Mouse (Mus musculus) thymus, postnatal 10 days (tissue): Measurements from ENCODE around the gene Iqcf5.

Experiments used
- DNase-seq, 2 experiments: peaks; one replicate each; pipeline ENCODE4 v3.0.0; 2021; ENCODE audit warnings: low spot score in 2 of 2

Gene Iqcf5

GRCm38 (mm10) chr9:106514273-106514672 lies at the start of gene Iqcf5:
Gene Iqcf5 (plus strand): TSS chr9:106514573.
- DNase-seq: no peak

DNA sequence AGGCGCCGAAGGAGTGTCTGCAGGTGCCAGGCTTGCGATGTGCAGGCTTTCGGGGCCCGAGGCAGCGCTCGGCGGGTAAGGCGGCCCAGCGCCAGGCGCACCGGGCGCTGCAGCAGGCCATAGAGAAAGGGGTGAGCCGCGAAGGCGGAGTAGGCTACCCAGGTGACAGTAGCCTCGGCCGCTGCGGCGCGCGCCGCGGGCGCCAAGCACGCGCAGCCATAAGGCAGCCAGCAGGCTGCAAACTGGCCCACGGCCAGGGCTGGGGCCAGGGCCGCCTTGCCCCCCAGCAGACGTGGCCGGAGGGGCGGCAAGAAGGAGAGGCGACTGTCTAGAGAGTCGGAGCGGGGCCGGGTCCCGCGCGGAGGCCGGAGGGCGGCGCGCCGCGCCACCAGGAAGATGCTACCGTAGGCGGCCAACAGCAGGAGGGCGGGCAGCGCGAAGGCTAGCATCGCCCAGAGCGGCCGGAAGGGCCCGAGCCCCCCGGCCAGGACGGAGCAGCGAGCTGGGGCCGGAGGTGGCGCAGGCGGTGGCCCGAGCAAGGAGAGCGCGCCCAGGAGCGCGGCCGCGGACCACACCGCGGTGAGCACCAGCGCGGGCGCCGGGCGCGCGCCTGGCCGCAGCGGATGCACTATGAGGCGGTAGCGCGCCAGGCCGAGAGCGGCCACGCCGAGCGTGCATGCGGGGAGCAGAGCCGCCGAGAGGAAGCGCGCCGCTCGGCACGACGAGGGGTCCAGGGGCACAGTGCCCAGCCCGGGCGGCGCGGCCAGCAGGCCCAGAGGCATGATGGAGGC lies 49.4 kb upstream of the Iqcf5 start:
- DNase-seq: no peak

DNA sequence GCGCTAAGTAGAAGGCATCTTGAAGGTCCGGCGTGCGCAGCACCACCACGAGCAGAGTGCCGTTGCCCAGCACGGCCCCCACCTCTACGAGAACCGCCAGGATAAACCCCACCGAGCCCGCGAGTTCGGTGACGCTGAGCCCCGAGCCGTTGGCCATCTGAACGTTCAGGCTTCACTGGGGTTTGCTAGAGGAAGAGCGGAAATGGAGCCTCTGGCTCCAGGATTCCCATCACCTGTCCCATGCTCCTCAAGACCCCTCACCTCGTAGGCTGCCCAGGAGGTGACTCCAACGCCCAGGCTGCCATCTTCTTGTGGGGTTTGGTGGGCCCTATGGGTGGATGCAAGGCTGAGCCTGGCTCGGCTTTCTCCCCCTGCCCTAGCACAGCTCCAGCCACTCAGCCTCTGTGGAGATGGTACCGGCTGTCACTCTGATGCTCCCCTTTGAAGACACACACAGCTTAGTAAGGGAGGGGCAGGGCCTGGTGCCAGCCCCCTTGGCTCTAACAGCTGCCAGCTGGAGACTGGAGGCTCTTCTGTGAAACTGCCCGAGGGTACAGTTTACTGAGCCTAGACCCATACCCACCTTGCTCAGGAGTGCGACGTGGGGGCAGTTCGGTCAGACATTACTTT lies 48.7 kb upstream of the Iqcf5 start, which contains the start of gene Gpr62:
TSS of gene Gpr62 (minus strand) at position 368 of the 630 bp plus-strand sequence.
- no peak for DNase-seq

GRCm38 (mm10) chr9:106466721-106467120 lies 47.7 kb upstream of the Iqcf5 start:
- no peak for DNase-seq

GRCm38 (mm10) chr9:106467746-106468145 lies 46.6 kb upstream of the Iqcf5 start:
- no peak for DNase-seq

DNA sequence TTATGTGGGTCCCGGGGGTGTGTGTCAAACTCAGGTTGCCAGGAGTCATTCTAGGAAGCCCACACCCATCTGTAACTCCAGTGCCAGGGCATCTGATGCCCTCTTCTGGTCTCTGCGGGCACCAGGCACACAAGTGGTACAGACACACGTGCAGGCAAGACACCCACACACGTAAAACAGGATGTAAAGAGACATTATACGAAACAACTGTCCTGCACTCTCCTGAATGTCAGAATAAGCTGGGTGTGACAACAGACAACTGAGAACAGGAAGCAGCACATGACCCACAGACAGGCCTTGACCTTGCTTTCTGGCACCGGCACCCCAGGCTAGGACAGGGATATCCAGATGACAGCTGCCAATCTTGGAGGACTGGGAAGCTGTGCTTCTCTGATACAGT lies 45.1 kb upstream of the Iqcf5 start:
- DNase-seq: no peak

GRCm38 (mm10) chr9:106469776-106470175 lies 44.6 kb upstream of the Iqcf5 start:
- DNase-seq: no peak

DNA sequence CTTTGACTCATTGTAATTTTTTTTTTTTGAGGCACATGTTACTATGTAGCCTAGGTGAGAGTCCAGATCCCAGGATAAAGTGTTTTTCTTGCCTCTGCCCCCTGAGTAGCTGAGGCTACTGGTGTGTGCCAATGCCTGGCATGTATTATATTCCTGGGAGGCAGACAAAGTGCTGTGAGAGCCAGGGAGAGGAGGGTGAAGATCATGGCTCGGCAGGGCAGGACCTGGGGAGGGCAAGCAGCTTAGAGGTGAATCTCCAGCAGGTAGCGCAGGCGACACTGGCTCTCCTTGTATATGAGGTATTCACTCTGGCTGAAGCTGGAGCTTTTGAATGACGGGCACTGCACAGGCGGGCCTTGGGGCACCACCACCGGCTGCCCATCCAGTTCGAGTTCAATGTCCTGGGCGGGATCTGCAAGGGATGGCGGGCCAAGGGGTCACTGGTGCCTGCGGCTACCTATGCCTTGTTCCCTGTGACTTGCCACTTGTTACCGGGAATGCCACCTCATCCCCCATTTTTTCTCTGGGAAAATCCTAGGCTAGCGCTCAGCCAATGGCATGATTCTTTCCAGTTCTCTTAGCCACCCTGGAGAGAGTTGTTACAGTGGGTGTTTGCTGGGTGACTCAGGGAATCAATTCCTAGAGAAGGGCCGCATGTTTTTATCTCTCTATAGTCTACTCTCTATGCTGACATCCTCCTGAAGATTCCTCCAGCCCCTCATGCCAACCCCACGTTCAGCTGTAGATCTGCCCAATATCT lies 43.2 kb upstream of the Iqcf5 start:
- no peak for DNase-seq

DNA sequence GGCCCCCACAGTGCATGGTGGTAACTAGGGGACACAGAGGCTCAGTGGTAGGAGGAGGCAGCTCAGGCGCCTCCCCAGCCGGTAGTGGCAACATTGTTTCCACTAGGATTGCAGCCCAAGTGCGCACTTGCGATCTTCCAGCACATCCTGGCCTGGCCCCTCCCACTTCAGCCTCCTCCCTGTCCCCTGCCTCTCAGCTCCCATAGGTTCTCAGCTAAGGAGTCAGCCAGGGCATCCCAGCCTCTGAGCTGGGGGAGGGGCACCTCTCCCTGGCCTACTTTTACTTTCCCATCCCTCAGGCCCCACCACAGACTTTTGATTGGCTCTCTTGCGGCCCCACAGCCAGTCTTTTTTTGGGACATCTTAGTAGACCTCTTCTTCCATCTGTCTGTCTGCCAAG lies 42.5 kb upstream of the Iqcf5 start:
- no peak for DNase-seq

GRCm38 (mm10) chr9:106472321-106472720 lies 42.1 kb upstream of the Iqcf5 start:
- DNase-seq: no peak

DNA sequence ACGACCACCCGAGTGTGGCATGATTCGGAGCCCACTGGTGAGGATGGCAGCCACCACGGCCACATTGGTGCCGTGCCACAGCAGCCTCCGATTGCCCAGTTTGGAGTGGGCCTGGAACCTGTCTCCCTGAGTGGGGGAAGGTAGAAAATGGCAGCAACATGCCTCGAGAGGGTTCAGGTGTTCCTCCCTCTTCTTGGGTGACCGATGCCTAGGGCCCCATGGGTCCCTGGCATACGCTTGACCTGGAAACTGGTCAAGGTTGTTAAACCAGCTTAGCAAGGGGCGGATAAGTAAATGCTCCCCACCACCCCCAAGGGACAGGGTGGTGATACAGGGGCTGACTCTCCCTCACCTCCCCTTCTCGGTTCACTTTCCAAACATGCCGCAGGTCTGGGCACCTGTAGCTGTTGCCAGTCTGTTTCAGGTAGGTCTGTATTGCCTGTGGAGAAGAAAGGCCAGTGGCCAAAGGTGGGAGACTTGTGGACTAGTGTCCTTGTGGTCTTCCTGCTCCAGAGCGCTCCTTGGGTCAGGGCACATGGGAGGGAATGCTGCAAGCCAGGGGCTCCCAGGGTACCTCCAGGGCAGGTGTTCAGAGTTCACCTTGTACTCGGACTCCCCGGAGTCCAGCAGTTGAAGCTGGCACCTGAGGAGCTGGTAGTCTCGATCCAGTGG lies 41.2 kb upstream of the Iqcf5 start:
- no peak for DNase-seq

- DNase-seq: no peak
These were observed 40.6 kb upstream of the Iqcf5 start for GRCm38 (mm10) chr9:106473753-106474105.

GRCm38 (mm10) chr9:106474456-106474855 lies 39.9 kb upstream of the Iqcf5 start:
- DNase-seq: peak; percentile 48 to 74

GRCm38 (mm10) chr9:106475046-106475445 lies 39.3 kb upstream of the Iqcf5 start:
- no peak for DNase-seq

DNA sequence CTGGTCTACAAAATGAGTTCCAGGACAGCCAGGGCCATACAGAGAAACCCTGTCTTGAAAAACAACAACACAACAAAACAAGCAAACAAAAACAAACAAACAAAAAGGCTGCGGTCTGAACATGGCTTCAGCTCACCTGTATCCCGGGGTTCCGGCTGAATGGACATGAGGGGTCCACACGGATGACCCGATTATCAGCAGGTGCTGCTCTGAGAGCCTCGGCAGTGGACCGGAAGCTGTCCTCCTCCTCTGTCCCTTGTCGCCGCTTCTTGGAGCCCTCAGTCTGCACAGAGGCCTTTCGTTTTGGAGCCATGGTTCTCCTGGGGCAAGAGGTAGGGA lies 38.7 kb upstream of the Iqcf5 start, which contains the start of gene Rrp9:
TSS of gene Rrp9 (plus strand) at position 301 of the 339 bp plus-strand sequence.
- no peak for DNase-seq

- DNase-seq: peak; percentile 59 to 64
These were observed 38.1 kb upstream of the Iqcf5 start for GRCm38 (mm10) chr9:106476002-106476923.

DNA sequence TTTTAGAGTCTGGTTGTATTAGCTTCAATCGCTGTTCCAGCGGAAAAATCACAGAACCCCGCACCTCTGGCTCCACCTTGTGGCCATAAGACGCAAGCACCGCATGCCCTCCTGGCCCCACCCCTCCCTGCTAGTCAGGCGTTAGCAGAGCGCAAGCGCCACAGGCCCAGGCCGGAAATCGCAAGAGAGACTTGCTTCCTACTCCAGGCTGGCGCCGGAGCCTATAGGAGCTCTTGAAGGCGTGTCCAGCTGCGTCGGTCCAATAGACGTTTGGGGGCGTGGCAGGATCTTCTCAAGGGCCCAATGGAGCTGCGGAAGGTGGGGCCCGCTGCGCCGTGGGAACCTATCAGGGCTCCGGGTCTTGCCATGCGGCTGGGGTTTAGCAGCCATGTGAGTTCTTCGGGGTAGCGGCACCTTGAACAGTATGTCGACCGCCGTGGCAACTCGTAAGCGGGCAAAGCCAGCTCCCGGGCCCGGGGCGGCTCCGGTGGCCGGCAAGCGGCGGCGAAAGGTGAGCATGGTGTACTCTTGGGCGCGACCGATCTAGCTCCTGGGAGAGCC lies 37.4 kb upstream of the Iqcf5 start, which contains the start of gene Parp3:
TSS of gene Parp3 (minus strand) at position 26 of the 561 bp plus-strand sequence.
- DNase-seq: peak; percentile 96 to 99

- no peak for DNase-seq
These were observed 36.7 kb upstream of the Iqcf5 start for GRCm38 (mm10) chr9:106477649-106478048.

DNA sequence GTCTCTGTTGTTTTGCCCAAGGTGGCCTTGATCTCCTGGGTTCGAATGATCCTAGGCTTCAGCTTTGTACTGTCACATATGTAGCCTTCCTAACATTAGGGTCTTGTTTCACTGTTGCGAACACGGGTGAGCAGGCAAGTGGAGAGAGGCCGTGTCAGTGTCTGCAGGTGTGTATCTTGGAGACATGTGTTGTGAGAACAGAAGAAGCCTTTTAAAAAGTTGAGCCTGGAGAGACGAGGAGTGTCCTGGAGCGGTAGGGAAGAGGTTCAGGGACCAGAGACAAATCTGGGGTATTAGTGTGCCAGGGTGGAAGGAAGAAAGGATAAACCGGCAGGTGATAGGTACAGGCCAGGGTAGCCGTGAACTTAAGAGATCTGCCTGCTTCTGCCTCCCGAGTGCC lies 36.3 kb upstream of the Iqcf5 start:
- no peak for DNase-seq

DNA sequence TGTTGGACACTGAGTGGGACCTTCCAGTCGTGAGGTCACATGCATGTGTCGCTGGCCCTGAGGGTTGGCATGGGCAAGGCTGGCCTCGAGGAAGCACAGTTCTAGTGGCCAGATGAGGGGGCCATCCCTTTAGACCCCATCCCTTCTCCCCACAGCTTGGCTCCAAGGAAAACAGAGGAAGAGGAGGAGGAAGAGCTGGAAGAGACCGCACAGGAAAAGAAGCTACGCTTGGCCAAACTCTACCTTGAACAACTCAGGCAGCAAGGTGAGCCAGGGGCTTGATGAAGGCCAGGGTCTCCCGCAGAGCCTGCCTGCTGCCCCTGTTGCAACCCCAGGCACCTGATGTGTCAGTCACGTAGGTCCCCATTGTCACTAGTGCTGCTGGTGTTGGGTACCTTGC lies 33.8 kb upstream of the Iqcf5 start:
- no peak for DNase-seq

DNA sequence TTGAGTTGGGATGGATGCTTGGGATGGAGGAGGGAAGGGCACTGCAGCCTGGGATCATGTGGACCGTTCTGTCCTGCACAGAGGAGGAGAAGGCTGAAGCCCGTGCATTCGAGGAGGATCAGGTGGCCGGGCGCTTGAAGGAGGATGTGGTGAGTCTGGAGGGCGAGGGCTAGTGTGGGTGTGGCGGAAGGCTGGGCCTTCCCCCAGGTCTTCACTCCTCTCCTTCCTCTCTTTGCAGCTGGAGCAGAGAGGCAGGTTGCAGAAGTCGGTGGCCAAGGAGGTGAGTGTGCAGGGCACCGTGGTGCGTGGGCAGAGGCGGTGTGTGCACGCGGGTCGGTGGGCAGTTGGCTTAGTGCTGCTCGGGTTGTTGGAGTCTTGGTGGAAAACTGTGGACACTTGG lies 33.3 kb upstream of the Iqcf5 start:
- DNase-seq: no peak
